ENCODE assay signal across 10 mouse cellular contexts in genomic region chr2:59779355-59779754, GRCm38 (mm10).
DNase-seq lines count a peak whose midpoint lies in the region; ATAC-seq and TF ChIP-seq lines count a peak whose summit lies in the region.
"Had no signal": no experiment of that assay in that cellular context is flagged by ENCODE, and none has a peak within 500 bp of the region (broad histone marks: within the 10 kb centered on the region; RNA-seq: fewer than 3 reads in every experiment).

No protein-coding gene starts in this region.

- 0 out of 2 replicates have a peak, but pooled peaks have one; percentile 33 for ATAC-seq in liver, embryonic 14.5 days (ENCODE audit: insufficient read depth)
- peak; percentile 79 for ATAC-seq in stomach, postnatal 0 days (ENCODE audit: low FRiP score, low TSS enrichment)
- no peak for ATAC-seq in midbrain, embryonic 14.5 days (ENCODE audit: low FRiP score, low TSS enrichment)
- no peak for ATAC-seq in hindbrain, embryonic 13.5 days (ENCODE audit: low FRiP score)
- no peak for ATAC-seq in neural tube, embryonic 15.5 days (ENCODE audit: low FRiP score)

- DNase-seq in adrenal gland, adult 2 months, result peak; percentile 38
- no peak for DNase-seq in adrenal gland, postnatal 25 days
- DNase-seq in kidney, adult 2 months, result peak; percentile 79
- peak in 1 of 3 experiments; percentile 11 for DNase-seq in liver, embryonic 14.5 days (ENCODE audit: low read depth in 3 of 3, low spot score in 3 of 3)
- DNase-seq in stomach, postnatal 0 days (ENCODE audit: low spot score), result peak; percentile 26
- no peak for DNase-seq in midbrain, embryonic 14.5 days
- DNase-seq: gastrocnemius, adult 2 months; thymus, adult 18-20 months had no signal

- H3K27me3 ChIP-seq in kidney, adult 2 months (replicated peaks; ENCODE audit: control insufficient read depth, insufficient read depth, low read length), result no peaks in the 10 kb centered on the region
- H3K27me3 ChIP-seq in liver, embryonic 14.5 days (ENCODE audit: control insufficient read depth, insufficient read depth, low read length), result no peaks in the 10 kb centered on the region
- H3K27me3 ChIP-seq in stomach, postnatal 0 days (ENCODE audit: control insufficient read depth, insufficient read depth, low read length), result no peaks in the 10 kb centered on the region
- no peaks in the 10 kb centered on the region for H3K27me3 ChIP-seq in midbrain, embryonic 14.5 days (ENCODE audit: control insufficient read depth, insufficient read depth, low read length)
- no peaks in the 10 kb centered on the region for H3K27me3 ChIP-seq in hindbrain, embryonic 13.5 days
- no peaks in the 10 kb centered on the region for H3K27me3 ChIP-seq in neural tube, embryonic 15.5 days (replicated peaks)

- H3K4me3 ChIP-seq in kidney, adult 2 months (ENCODE audit: insufficient read depth, low read depth, low read length), result peak overlapping the region; percentile 19
- no peak overlapping the region for H3K4me3 ChIP-seq in liver, embryonic 14.5 days (ENCODE audit: insufficient read depth in 1 of 2, low read depth in 2 of 2, low read length in 2 of 2)
- H3K4me3 ChIP-seq in stomach, postnatal 0 days (ENCODE audit: low read depth, low read length), result peak overlapping the region; percentile 18; the same call in 1 of the 2 replicates
- no peak overlapping the region for H3K4me3 ChIP-seq in midbrain, embryonic 14.5 days (replicated peaks; ENCODE audit: low read depth, low read length)
- H3K4me3 ChIP-seq in hindbrain, embryonic 13.5 days, result no peak overlapping the region
- H3K4me3 ChIP-seq in neural tube, embryonic 15.5 days (replicated peaks), result no peak overlapping the region
- H3K4me3 ChIP-seq: gastrocnemius, adult 2 months had no signal

- H3K4me2 ChIP-seq in liver, embryonic 14.5 days (ENCODE audit: low read depth), result no peak overlapping the region
- peak overlapping the region; percentile 32 for H3K4me2 ChIP-seq in stomach, postnatal 0 days (replicated peaks; ENCODE audit: low read depth)
- H3K4me2 ChIP-seq in midbrain, embryonic 14.5 days (ENCODE audit: low read length), result no peak overlapping the region
- no peak overlapping the region for H3K4me2 ChIP-seq in hindbrain, embryonic 13.5 days
- H3K4me2 ChIP-seq in neural tube, embryonic 15.5 days, result no peak overlapping the region

- TF ChIP-seq CTCF in kidney, adult 2 months (conservative IDR thresholded peaks at IDR 0.05; ENCODE audit: insufficient read depth, insufficient read length, low read depth, low read length), result no peak
- no peak for TF ChIP-seq CTCF in liver, embryonic 14.5 days (IDR thresholded peaks at IDR 0.05; ENCODE audit: low read depth)
- no peak for TF ChIP-seq CTCF in stomach, postnatal 0 days (IDR thresholded peaks at IDR 0.05; ENCODE audit: low read depth)

- peak; percentile 14 for TF ChIP-seq POLR2A in kidney, adult 2 months (IDR thresholded peaks at IDR 0.05; ENCODE audit: low read depth, low read length)

- H3K9ac ChIP-seq in liver, embryonic 14.5 days (replicated peaks), result no peak overlapping the region
- H3K9ac ChIP-seq in stomach, postnatal 0 days (ENCODE audit: low read length), result peak overlapping the region; percentile 45; the same call in 1 of the 2 replicates
- H3K9ac ChIP-seq in midbrain, embryonic 14.5 days (replicated peaks; ENCODE audit: low read length), result no peak overlapping the region
- H3K9ac ChIP-seq in hindbrain, embryonic 13.5 days, result no peak overlapping the region
- no peak overlapping the region for H3K9ac ChIP-seq in neural tube, embryonic 15.5 days (replicated peaks)

- H3K4me1 ChIP-seq in kidney, adult 2 months (ENCODE audit: control insufficient read depth, insufficient read depth, low read length), result peaks cover 3% of the 10 kb centered on the region
- H3K4me1 ChIP-seq in liver, embryonic 14.5 days (replicated peaks; ENCODE audit: control insufficient read depth in 2 of 2, insufficient read depth in 2 of 2, low read length in 1 of 2), result peaks cover 0 to 2% of the 10 kb centered on the region in 2 experiments; a peak in 1 of 4 replicates
- no peaks in the 10 kb centered on the region for H3K4me1 ChIP-seq in stomach, postnatal 0 days (replicated peaks; ENCODE audit: control insufficient read depth, insufficient read depth)
- H3K4me1 ChIP-seq in midbrain, embryonic 14.5 days (ENCODE audit: control insufficient read depth, insufficient read depth, low read length), result no peaks in the 10 kb centered on the region
- no peaks in the 10 kb centered on the region; the same call in 1 of the 2 replicates for H3K4me1 ChIP-seq in hindbrain, embryonic 13.5 days (replicated peaks)
- peaks cover 10% of the 10 kb centered on the region for H3K4me1 ChIP-seq in neural tube, embryonic 15.5 days

- no peaks in the 10 kb centered on the region for H3K9me3 ChIP-seq in liver, embryonic 14.5 days (ENCODE audit: control insufficient read depth, low read length)
- H3K9me3 ChIP-seq in stomach, postnatal 0 days (ENCODE audit: control insufficient read depth, low read length), result no peaks in the 10 kb centered on the region
- H3K9me3 ChIP-seq in midbrain, embryonic 14.5 days (ENCODE audit: control insufficient read depth, low read length), result no peaks in the 10 kb centered on the region
- no peaks in the 10 kb centered on the region for H3K9me3 ChIP-seq in hindbrain, embryonic 13.5 days
- no peaks in the 10 kb centered on the region for H3K9me3 ChIP-seq in neural tube, embryonic 15.5 days (replicated peaks)

- H3K27ac ChIP-seq in kidney, adult 2 months (ENCODE audit: insufficient read depth, low read depth, low read length), result peak overlapping the region; percentile 54
- H3K27ac ChIP-seq in liver, embryonic 14.5 days, result no peak overlapping the region
- H3K27ac ChIP-seq in stomach, postnatal 0 days (replicated peaks), result peak overlapping the region; percentile 80
- no peak overlapping the region for H3K27ac ChIP-seq in midbrain, embryonic 14.5 days (replicated peaks; ENCODE audit: low read depth, low read length)
- H3K27ac ChIP-seq in hindbrain, embryonic 13.5 days, result no peak overlapping the region
- H3K27ac ChIP-seq in neural tube, embryonic 15.5 days (replicated peaks), result no peak overlapping the region
- H3K27ac ChIP-seq: gastrocnemius, adult 2 months had no signal

- H3K36me3 ChIP-seq in kidney, adult 2 months (ENCODE audit: control insufficient read depth, insufficient read depth, low read length), result no peaks in the 10 kb centered on the region
- H3K36me3 ChIP-seq in liver, embryonic 14.5 days (replicated peaks; ENCODE audit: control insufficient read depth, insufficient read depth, low read depth), result no peaks in the 10 kb centered on the region
- H3K36me3 ChIP-seq in stomach, postnatal 0 days (ENCODE audit: control insufficient read depth, insufficient read depth, low read length), result no peaks in the 10 kb centered on the region; the same call in 1 of the 2 replicates
- no peaks in the 10 kb centered on the region for H3K36me3 ChIP-seq in midbrain, embryonic 14.5 days (ENCODE audit: control insufficient read depth, insufficient read depth, low read length)
- H3K36me3 ChIP-seq in hindbrain, embryonic 13.5 days, result no peaks in the 10 kb centered on the region
- H3K36me3 ChIP-seq in neural tube, embryonic 15.5 days, result no peaks in the 10 kb centered on the region

- no peak for TF ChIP-seq EP300 in liver, embryonic 14.5 days (IDR thresholded peaks at IDR 0.05; ENCODE audit: low read depth)
- TF ChIP-seq EP300 in stomach, postnatal 0 days (optimal IDR thresholded peaks at IDR 0.05), result peak; percentile 46

- 48% methylated on average over 10 of the region's 10 CpGs for WGBS in kidney, adult 2 months
- WGBS in liver, embryonic 14.5 days (ENCODE audit: insufficient replicate concordance), result 49% methylated on average over 10 of the region's 10 CpGs
- 66% methylated on average over 10 of the region's 10 CpGs for WGBS in stomach, postnatal 0 days
- 88% methylated on average over 10 of the region's 10 CpGs for WGBS in midbrain, embryonic 14.5 days
- WGBS in hindbrain, embryonic 13.5 days, result 88% methylated on average over 10 of the region's 10 CpGs
- whole genome bisulfite sequencing in neural tube, embryonic 15.5 days, result 77% methylated on average over 10 of the region's 10 CpGs

Comparison
In these comparisons a context has a peak if more than half of its experiments do, and no peak if none do; other contexts are left out.
1. DNase-seq: peak in adrenal gland, adult 2 months (single experiment), kidney, adult 2 months (single experiment) and stomach, postnatal 0 days (single experiment); none in adrenal gland, postnatal 25 days (single experiment) and midbrain, embryonic 14.5 days (single experiment).
2. H3K27ac ChIP-seq: peak in kidney, adult 2 months (single experiment) and stomach, postnatal 0 days (single experiment); none in liver, embryonic 14.5 days (single experiment), midbrain, embryonic 14.5 days (single experiment), hindbrain, embryonic 13.5 days (single experiment) and neural tube, embryonic 15.5 days (single experiment).
3. H3K4me3 ChIP-seq: peak in kidney, adult 2 months (single experiment) and stomach, postnatal 0 days (single experiment); none in liver, embryonic 14.5 days (0 of 2), midbrain, embryonic 14.5 days (single experiment), hindbrain, embryonic 13.5 days (single experiment) and neural tube, embryonic 15.5 days (single experiment).
4. ATAC-seq: peak in liver, embryonic 14.5 days (single experiment) and stomach, postnatal 0 days (single experiment); none in midbrain, embryonic 14.5 days (single experiment), hindbrain, embryonic 13.5 days (single experiment) and neural tube, embryonic 15.5 days (single experiment).